Mouse (Mus musculus): Measurements from ENCODE around the gene Secisbp2.

Gene Secisbp2

DNA sequence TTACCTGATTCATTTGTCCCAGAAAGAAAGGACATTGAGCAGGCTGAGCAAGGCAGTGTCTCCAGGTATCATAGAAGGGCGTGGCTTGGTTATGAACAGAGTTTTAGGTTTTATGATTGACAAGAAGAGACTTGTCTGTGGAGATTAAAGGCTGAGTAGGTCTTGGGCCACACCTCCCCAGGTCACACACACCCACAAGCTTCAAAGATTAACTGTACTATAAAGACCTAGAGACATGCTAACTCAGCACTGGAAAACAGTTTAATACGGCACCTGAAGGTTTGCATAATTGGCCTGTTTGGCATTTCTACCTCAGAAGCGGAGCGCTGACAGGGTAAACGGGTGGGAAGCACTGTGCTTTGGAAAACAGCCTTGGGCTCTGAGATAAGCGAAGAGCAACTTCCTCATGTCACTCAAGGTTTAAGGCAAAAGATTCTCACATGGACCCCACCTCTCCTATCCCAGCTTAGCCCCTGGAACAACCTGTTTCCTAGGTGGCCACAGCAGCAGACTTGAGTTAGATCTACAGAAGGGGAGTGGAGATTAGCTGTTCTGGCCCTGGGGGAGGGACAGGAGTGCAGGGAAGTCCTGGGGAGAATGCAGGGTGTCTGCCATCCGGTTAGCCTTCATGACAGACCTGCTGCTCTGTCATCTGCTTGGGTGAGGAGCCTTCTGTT, 33.9 kb downstream of the Secisbp2 start:
- DNase-seq: no peak

DNA sequence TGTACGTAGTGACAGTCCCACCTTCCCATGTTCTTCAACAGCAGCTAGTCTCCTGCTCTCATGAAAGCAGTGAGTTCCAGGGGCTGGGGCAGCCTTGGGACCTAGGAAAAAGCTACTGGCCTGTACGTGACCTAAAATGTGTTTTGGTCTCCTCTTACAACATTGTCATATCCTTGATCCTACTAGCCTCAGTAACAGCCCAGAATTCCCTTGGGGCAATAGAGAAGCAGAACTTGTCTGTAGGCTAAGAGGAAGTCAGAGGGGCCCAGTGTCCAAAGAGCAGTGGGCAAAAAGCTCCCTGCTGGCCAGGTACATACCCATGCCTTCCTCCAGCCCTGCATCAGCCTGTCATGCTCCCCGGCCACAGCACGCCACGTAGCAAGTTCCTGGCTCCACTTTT, 35.5 kb downstream of the Secisbp2 start:
- no peak for DNase-seq

DNA sequence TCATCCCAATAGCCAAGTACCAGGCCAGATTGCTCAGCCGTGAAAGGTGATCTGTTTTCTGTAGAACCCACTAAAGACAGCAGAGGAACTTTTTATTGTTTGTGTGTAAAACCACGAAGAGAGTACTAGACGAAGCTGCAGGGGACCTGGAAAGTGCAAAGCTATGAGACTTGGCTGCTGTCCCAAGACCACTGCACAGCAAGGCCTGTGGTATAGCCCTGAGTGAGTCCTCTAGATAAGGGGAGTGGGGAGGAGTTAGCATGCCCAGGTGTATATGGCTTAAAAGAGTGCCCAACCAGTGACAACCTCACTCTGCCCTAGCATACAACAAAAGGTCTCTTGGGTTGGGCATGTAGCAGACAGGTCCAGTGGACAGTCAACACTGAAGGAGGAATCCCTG, 37.2 kb downstream of the Secisbp2 start:
- DNase-seq: no peak

DNA sequence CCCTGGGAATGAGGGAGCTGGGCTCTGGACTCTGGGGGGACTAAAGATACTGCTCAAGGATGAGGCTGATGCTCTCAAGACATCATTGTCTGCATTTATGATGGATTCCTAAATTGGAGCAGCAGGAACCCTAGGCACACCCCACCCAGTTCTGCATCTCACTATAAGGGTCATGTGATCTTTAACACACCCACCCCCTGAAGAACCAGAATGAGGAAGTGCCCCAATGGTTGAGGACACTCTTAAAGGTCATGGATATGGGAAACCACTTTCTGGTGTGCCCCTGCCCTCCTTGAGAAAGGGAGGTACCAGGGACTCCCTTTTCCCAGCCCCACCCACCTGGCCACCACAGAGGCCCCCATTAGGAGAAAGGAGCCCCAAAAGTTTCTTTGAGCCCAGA, 45.0 kb downstream of the Secisbp2 start:
- no peak for DNase-seq

DNA sequence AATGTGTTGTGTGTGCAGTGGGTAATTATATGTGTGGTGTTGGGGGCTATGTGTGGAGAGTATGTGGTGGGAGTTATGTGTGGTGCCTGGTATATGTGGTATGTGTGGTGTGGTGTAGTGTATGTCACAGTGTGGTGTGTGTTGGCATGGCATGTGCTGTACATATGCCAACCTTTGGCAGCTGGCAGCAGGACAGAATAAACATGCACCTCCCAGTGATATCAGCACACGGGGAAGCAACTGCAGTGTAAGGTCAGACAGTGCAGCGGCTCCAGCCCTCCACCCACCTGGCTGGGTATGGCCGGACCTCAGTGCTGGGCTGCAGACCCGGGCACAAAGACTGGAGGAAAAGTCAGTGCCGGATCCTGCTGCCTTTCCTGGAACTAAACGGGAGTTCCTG, 46.0 kb downstream of the Secisbp2 start:
- no peak for DNase-seq

DNA sequence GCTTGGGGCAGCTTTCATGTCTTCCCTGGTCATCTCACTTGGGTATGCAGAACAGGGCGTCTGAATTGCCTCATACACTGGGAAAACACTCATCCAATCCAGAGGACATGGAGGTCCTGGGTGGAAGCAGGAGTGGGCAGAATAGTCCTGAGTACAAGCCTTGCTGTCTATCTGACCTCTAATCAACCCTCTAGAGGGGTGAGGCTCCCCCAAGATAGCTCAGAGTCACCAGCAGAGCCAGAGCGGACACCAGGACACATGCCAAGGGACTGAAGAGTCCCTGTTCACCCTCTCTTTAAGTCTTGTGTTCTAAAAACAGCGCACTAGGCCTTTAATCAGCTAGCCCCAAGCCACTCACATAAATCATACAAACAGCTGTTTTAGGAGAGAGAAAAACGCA, 46.4 kb downstream of the Secisbp2 start:
- no peak for DNase-seq

DNA sequence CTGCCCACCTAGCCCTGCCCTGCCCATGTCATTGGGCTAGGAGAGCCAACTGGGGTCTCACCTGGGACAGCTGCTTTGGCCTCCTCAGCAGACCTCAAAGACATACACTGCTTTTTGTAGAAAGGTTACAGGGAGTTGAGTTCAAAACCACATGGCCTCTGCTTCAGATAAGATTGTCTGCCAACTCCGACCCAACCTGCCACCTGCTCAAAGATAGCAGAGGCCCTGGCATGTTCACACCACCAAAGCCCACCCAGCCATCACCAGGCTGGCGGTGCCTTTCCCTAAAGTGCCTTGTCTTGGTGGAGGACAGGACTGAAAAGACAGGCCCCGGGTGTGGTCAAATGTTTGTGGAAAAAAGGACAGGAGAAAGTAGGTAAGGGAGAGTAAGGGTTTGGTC, 46.8 kb downstream of the Secisbp2 start:
- no peak for DNase-seq

DNA sequence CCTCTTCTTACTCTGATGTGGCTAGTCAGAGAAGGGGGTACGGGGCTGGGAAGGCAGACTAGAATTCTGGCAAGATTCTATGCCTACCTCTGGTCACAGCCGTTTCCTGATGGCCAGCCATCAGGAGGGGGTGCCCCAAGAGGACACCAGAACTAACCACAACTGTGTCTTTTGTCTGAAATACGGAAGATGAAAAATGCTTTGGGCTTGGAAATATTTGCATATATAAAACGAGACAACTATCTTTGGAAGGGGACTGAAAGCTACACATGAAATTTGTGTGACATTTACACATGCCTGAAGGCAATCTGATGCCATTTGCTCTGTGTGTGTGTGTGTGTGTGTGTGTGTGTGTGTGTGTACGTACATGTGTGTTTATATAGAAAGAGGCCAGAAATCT, 52.4 kb downstream of the Secisbp2 start:
- no peak for DNase-seq

DNA sequence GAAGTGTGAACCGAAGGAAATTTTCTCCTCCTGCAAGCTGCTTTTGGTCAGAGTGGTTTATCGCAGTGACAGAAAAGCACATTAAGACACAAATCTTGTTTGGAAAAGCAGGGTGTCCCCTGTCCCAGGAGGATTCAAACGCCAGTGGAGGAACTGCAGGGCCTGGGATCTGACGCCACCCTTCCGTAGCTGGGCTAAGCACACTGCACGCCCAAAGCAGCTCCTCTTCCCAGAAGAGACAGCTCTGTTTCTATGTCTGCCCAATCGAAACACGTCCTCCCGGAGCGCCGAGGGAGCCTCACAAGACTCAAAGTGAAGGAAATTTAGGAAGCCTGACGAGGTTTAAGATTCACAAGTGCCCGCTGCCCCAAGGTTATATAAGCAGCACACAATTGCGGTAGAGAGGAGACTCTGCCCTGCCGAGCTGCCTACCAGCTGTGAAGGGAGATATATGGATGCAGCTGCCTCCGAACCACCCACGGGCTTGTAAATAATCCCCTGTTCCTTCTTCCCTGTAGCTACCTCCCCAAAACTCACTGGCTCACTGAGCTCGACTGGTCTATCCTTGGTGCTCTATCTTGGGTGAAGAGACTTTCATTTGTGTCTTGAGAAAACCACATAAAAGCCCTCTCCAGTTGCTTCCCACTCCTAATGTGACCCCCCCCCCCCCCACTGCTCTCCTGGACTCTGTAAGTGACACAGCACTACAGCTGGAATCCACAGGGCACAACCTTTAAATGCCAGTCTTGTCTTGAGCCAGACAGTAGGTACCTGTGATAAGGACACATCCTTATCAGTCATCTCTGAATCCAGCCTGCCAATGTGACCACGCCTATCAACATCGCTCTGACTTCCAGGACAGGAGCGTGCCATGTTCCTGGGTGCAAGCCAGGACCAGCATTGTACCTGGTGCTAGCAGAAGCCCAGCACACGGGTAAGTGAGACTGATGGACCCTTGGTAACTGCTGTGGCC, 54.7 kb downstream of the Secisbp2 start:
- no peak for DNase-seq

DNA sequence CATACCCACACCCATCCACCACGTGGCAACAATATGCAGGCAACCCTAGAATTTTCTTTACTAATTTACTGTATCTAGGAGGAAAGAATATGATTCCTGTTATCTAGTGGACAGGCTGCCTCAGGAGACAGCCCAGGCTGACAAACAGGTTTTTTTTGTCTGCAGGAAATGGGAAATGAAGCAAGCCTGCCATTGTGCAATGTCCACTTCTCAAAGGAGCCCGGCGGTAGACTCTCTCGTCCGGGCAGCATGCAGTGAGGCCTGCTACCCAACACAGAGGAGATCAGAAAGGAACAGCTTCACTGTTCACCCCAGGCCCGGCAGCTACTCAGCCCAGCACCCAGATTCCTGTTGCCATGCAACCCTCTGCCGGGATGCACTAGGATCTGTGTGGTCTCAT, 59.2 kb downstream of the Secisbp2 start:
- peak; percentile 73 for DNase-seq

DNA sequence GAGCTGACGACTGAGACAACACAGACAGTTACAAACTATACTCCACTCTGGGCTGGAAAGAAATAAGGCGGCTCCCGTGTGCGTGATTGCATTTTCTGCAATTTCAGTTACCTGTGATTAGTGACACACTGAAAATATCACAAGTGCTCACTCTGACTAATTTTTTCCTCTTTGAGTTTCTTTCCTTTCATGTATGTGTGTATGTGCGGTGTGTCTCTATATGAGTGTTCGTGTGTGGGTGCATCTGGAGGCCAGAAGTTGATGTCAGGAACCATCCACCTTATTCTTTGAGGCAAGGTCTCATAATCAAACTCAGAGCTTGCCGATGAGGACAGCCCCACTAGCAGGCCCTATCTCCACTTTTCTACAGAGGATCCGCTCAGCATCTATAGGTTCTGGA, 60.5 kb downstream of the Secisbp2 start:
- DNase-seq: no peak

DNA sequence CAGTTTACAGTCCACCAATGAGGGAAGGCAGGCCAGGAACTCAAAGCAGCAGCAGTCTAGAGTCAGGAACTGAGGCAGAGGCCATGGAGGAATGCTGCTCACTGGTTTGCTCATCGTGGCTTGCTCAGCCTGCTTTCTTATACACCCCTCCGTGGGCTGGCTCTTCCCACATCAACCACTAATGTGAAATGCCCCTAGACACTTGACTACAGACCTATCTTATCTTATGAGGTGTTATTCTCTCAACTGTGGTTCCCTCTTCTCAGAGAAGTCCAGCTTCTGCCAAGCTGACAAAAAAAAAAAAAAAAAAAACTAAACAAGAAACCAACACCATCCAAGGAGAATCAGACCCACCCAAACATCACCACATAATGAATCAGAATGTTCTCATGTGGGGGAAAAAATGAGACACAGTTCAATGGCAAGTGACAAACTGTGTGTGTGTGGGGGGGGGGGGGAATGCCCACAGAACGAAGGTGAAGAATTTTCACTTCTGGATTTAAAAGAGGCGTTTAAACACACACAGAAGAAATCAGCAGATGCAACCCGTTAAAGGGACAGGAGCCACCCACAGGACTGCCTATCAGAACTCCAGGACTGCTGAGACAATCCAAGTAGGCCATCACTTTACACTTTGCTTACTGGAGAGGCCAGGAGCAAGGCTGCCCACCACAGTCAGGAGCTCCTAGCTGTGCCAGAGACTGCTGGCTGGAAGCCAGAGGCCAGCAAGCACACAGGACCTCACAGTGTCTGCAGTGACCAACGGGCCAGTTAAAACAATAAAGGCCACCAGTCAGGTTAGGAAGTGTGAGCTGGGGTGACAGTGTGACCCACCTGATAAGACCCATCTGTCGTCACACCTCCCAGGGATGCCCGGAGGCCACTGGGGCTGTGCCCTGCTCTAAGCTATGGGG, 65.1 kb downstream of the Secisbp2 start:
- no peak for DNase-seq

DNA sequence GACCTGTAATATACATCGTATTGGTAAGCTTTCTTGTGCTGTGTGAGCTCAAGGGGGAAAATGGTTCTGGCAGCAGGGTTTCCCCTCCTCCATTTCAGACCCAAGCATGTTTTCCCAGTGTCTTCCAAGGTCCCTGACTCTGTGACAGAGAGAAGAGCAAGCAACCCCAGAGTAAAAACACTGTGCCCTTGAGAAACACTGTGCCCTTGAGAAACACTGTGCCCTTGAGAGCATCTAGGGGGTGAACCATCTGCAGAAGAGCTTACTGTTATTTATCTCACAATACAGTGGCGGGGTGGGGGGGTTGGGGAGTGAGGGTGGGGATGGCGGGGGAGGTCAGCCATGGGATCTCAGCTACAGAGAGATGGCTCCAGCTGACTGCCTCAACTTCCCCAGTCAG, 67.8 kb downstream of the Secisbp2 start:
- no peak for DNase-seq

DNA sequence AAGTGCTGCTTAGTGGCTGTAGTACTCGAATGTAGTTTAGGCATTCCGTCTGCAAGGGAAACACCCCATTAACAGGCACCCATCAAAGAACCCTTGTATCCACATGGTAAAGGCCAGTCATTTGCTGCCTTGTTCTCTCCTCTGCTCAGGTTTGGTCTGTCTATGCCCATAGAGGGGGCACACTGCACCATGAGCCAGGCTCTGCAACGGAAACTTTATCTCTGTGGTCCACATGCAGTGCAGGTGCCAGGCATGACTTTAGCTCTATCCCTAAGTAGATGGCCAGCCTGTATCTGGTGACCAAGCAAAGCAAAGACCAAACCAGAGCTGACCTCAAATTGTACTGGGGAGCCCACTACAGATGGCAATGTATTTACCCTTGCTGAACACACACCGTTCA, 69.1 kb downstream of the Secisbp2 start:
- DNase-seq: no peak

DNA sequence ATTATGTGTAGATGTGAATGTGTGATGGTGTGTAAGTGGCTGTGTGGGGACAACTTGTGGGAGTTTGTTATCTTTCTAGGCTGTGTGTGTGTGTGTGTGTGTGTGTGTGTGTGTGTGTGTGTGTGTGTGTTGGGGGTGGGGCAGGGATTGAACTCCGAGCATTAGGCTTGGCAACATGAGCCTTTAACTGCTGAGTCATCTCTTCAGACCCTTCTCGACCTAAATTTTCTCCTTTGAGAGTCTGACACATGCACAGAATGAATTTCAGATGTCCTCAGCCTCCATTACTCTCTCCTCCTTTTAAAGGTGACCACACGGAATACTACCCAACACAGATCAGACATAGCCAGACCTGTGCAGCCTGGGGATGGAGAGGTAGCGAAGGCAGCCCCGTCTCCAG, 71.6 kb downstream of the Secisbp2 start:
- DNase-seq: no peak

DNA sequence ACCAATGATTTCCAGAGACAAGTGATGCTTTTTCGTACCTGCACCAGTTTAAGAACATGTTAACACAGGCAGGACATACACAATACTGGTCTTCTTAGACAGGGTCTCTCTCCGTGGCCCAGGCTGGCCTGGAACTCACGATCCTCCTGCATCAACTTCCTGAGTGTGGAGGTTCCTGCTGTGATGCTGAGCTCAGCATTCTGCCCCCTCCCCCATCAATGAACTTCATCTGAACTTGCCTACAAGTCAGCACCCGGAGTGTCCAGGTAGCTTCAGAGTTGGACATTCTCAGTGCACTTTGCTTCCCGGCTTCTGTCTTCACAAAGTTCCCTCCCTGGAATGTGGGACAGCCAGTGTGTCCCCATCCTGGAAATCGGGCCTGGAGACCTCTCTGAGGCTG, 73.1 kb downstream of the Secisbp2 start:
- no peak for DNase-seq

DNA sequence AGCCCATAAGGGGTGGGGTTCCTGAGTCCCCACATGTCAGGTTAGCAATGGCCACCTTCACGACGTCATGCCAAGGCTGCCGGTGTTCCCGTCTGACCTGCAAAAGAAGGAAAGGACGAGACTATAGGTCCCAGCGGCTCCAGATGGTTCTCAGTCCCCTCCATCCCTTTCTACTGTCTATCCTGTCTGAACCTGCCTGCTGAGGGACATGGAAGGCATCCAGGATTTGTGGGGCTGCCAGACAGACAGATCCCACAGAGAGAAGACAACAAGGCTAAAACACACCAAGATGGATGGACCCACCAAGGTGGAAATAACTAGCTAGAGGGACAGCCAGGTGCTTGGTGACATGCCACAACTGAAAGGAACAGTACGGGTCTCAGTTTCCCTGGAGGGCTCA, 73.9 kb downstream of the Secisbp2 start:
- no peak for DNase-seq

DNA sequence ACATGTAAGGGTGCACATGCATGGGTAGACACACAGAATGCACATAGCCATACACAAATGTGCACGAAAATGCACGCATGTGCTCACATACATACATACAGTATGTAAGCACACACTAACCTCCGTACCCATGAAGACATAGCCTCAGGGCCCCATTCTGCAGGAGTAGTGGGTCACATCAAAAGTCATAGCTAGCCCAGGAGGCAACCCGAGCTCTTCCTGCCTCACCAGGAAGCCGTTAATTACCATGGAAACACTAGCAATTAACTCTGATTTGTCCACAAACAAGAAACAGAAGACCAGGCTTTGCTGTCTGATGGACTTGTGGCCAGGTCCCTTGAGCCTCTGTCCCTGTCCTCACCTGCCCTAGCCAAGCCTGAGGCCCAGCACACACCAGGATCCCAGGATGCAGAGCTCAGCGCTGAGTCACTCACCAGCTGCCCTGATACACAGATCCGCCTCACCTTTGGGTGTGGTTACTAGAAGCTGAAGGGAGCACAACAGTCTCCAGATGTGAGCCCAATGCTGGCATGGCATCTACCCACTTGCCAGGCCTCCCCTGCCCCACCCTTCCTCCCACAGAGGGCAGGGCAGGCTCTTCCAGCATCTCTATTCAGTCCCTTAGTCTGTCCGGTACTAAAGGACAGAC, 74.6 kb downstream of the Secisbp2 start:
- no peak for DNase-seq

DNA sequence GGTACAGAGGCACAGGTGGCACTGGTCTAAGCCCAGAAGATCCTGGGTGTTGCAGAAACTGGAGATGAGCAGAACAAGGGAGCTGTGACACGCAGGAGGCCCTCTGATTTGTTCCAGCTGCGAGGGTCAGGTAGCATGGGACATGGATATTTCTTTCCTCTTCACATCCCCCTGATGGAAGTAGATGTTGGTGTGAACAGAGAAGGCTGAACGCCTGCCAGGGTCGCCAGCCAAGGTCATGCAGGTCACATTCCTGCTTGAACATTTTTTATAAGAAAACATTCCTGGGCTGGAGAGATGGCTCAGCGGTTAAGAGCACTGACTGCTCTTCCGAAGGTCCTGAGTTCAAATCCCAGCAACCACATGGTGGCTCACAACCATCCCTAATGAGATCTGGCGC, 75.9 kb downstream of the Secisbp2 start:
- no peak for DNase-seq

DNA sequence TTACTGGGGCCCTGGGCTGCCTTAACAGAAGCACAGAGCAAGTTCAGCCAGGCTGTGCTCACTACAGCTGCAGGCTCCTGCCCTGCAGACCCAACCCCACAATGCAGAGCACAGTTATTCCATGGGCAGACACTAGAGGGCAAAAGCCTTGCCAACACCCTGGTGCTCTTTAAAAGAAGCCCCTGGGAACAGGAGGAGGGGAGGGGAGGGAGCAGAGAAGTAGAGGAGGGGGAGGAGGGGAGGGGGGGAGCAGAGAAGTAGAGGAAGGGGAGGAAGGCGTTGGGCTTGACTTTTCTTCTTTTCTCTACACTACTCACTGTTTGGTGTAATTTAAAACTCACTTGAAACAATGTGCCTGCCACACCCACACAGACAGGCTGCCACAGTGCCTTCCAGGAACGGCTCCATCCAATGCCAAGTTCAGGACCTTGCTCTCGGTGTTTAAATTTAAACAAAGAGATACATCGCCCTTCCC, 78.4 kb downstream of the Secisbp2 start:
- DNase-seq: no peak

DNA sequence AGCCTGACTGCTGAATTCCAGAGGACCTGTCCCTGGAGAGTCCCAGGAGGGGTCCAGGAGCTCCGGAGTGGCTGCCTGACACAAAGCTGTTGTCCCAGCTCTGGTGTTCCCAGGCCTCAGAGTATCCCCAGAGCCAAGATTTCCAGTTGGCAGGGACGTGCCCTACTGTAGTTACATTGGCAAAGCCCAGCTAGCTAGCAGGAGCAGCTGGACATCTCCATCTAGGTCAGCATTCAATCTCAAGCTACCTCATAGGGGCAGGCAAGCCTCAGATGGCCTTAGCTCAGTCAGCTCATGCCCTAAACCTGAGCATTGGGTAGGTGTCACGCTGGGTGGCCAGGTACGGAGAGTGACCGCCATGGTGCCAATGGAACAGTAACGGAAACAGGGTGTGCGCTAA, 80.0 kb downstream of the Secisbp2 start:
- no peak for DNase-seq

DNA sequence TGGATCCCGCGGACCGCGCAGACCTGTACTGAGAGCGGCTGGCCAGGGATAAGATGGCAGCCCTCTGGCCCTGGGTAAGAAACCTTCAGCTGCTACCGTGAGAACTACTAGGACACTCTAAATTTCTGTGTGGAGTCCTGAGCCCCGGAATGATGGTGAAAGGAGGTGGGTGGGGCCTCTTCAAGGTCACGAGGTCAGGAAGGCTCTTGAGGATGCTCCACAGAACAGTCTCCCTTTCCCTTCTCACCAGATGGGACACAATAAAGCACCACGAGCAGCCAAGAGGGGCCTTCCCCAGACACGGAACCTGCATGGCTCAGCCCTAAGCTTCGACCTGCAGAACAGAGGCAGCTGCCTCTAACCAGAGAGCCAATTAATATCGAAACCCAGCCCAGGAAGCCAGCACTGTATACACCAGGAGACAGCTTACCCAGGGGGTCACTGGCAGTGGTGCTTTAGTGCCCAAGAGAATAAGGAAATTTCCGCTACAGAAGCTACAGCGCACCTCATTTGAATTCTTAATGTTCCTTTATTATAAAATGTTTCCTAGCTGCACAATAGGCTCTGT, 80.7 kb downstream of the Secisbp2 start:
- DNase-seq: no peak
